13 mouse cellular contexts compared by ENCODE assay signal in genomic region chr2:4409810-4410433, GRCm38 (mm10).
DNase-seq lines count a peak whose midpoint lies in the region; ATAC-seq and TF ChIP-seq lines count a peak whose summit lies in the region.
"Had no signal": no experiment of that assay in that cellular context is flagged by ENCODE, and none has a peak within 500 bp of the region (broad histone marks: within the 10 kb centered on the region; RNA-seq: fewer than 3 reads in every experiment).

No protein-coding gene starts in this region.

- peak overlapping the region; percentile 48 for H3K27ac ChIP-seq in heart, adult 2 months
- H3K27ac ChIP-seq in kidney, embryonic 16.5 days (ENCODE audit: low read length), result peak overlapping the region; percentile 49; the same call in 1 of the 2 replicates
- peak overlapping the region; percentile 27; the same call in 1 of the 2 replicates for H3K27ac ChIP-seq in stomach, embryonic 14.5 days (ENCODE audit: low read length)
- no peak overlapping the region for H3K27ac ChIP-seq in stomach, postnatal 0 days (replicated peaks)
- H3K27ac ChIP-seq: forebrain, embryonic 13.5 days; liver, embryonic 12.5 days had no signal

- no peak overlapping the region for H3K4me2 ChIP-seq in kidney, embryonic 16.5 days (replicated peaks; ENCODE audit: low read depth, low read length)
- H3K4me2 ChIP-seq in stomach, embryonic 14.5 days (replicated peaks; ENCODE audit: low read depth, low read length), result no peak overlapping the region
- no peak overlapping the region for H3K4me2 ChIP-seq in stomach, postnatal 0 days (replicated peaks; ENCODE audit: low read depth)
- H3K4me2 ChIP-seq: forebrain, embryonic 13.5 days; liver, embryonic 12.5 days had no signal

- ATAC-seq in kidney, embryonic 16.5 days (ENCODE audit: low FRiP score, low TSS enrichment), result no peak
- ATAC-seq in stomach, embryonic 14.5 days (ENCODE audit: insufficient number of reproducible peaks, insufficient read depth, low FRiP score, low read depth), result no peak
- ATAC-seq in stomach, postnatal 0 days (ENCODE audit: low FRiP score, low TSS enrichment), result no peak
- ATAC-seq in inflammation-experienced regulatory T-cells, adult 6 months, result no peak
- ATAC-seq: forebrain, embryonic 13.5 days; liver, embryonic 12.5 days had no signal

- H3K36me3 ChIP-seq in heart, adult 2 months (ENCODE audit: control insufficient read depth, insufficient read depth, low read length), result peaks cover 2% of the 10 kb centered on the region
- H3K36me3 ChIP-seq in kidney, embryonic 16.5 days (ENCODE audit: insufficient read depth, low read length), result no peaks in the 10 kb centered on the region
- no peaks in the 10 kb centered on the region for H3K36me3 ChIP-seq in stomach, embryonic 14.5 days (ENCODE audit: control insufficient read depth, insufficient read depth, low read length)
- H3K36me3 ChIP-seq in stomach, postnatal 0 days (ENCODE audit: control insufficient read depth, insufficient read depth, low read length), result no peaks in the 10 kb centered on the region
- H3K36me3 ChIP-seq: liver, embryonic 12.5 days had no signal

- TF ChIP-seq POLR2A in heart, adult 2 months (IDR thresholded peaks at IDR 0.05; ENCODE audit: insufficient read depth, low read depth, low read length), result no peak

- H3K79me2 ChIP-seq in heart, adult 2 months (replicated peaks; ENCODE audit: control insufficient read depth, insufficient read depth, low read length), result peaks cover 1% of the 10 kb centered on the region; the same call in 1 of the 2 replicates

- peak; percentile 17; the same call in 1 of the 2 replicates for TF ChIP-seq CTCF in heart, adult 2 months (IDR thresholded peaks at IDR 0.05)
- no peak for TF ChIP-seq CTCF in stomach, postnatal 0 days (IDR thresholded peaks at IDR 0.05; ENCODE audit: low read depth)

- H3K4me3 ChIP-seq in heart, adult 2 months, result no peak overlapping the region
- no peak overlapping the region for H3K4me3 ChIP-seq in kidney, embryonic 16.5 days (ENCODE audit: low read length)
- no peak overlapping the region for H3K4me3 ChIP-seq in stomach, embryonic 14.5 days (ENCODE audit: low read depth, low read length)
- no peak overlapping the region for H3K4me3 ChIP-seq in stomach, postnatal 0 days (ENCODE audit: low read depth, low read length)
- H3K4me3 ChIP-seq: forebrain, embryonic 13.5 days; liver, embryonic 12.5 days had no signal

- no peak for TF ChIP-seq EP300 in heart, adult 2 months (IDR thresholded peaks at IDR 0.05; ENCODE audit: insufficient read depth, low read depth, low read length)
- TF ChIP-seq EP300 in stomach, postnatal 0 days (optimal IDR thresholded peaks at IDR 0.05), result no peak

- 51% methylated on average over 8 of the region's 8 CpGs for WGBS in heart, adult 2 months
- WGBS in kidney, embryonic 16.5 days, result 66% methylated on average over 8 of the region's 8 CpGs
- 68% methylated on average over 8 of the region's 8 CpGs for WGBS in stomach, embryonic 14.5 days
- WGBS in stomach, postnatal 0 days, result 59% methylated on average over 8 of the region's 8 CpGs

- no peaks in the 10 kb centered on the region for H3K27me3 ChIP-seq in heart, adult 2 months (ENCODE audit: control insufficient read depth, insufficient read depth, low read length)
- H3K27me3 ChIP-seq in kidney, embryonic 16.5 days (ENCODE audit: insufficient read depth, low read length), result no peaks in the 10 kb centered on the region
- no peaks in the 10 kb centered on the region for H3K27me3 ChIP-seq in stomach, embryonic 14.5 days (ENCODE audit: control insufficient read depth, insufficient read depth, low read length)
- no peaks in the 10 kb centered on the region for H3K27me3 ChIP-seq in stomach, postnatal 0 days (ENCODE audit: control insufficient read depth, insufficient read depth, low read length)
- H3K27me3 ChIP-seq: forebrain, embryonic 13.5 days had no signal

- no peak for DNase-seq in heart, adult 2 months
- DNase-seq in heart, postnatal 4 days, result no peak
- DNase-seq in kidney, postnatal 25 days, result no peak
- no peak for DNase-seq in stomach, postnatal 0 days (ENCODE audit: low spot score)
- no peak for DNase-seq in left cerebral cortex, postnatal 36 days (ENCODE audit: low spot score in 2 of 2)
- DNase-seq: cerebellum, adult 11 months; kidney, postnatal 10 days; thymus, adult 2 months had no signal

- intact Hi-C loops in heart, adult 2 months (cut with DNase I), result no loop called here
- intact Hi-C loops in left cerebral cortex, postnatal 36 days (cut with DNase I), result loop anchor here (10.0 kb wide), 1 partner anchor 105 kb away; no protein-coding TSS in a partner anchor

- no peaks in the 10 kb centered on the region for H3K9me3 ChIP-seq in kidney, embryonic 16.5 days (ENCODE audit: low read length)
- H3K9me3 ChIP-seq in stomach, embryonic 14.5 days (ENCODE audit: control insufficient read depth, low read depth, low read length), result no peaks in the 10 kb centered on the region
- H3K9me3 ChIP-seq in stomach, postnatal 0 days (ENCODE audit: control insufficient read depth, low read length), result no peaks in the 10 kb centered on the region
- H3K9me3 ChIP-seq: forebrain, embryonic 13.5 days; liver, embryonic 12.5 days had no signal

- H3K4me1 ChIP-seq in heart, adult 2 months (ENCODE audit: control insufficient read depth, insufficient read depth, low read length), result peaks cover 6% of the 10 kb centered on the region; the same call in 1 of the 2 replicates
- peaks cover 5% of the 10 kb centered on the region for H3K4me1 ChIP-seq in kidney, embryonic 16.5 days (ENCODE audit: insufficient read depth, low read length)
- H3K4me1 ChIP-seq in stomach, embryonic 14.5 days (ENCODE audit: control insufficient read depth, insufficient read depth, low read length), result peaks cover 14% of the 10 kb centered on the region; the same call in 1 of the 2 replicates
- H3K4me1 ChIP-seq in stomach, postnatal 0 days (replicated peaks; ENCODE audit: control insufficient read depth, insufficient read depth), result no peaks in the 10 kb centered on the region
- H3K4me1 ChIP-seq: liver, embryonic 12.5 days had no signal

- no peak overlapping the region for H3K9ac ChIP-seq in heart, adult 2 months (ENCODE audit: low read depth, low read length)
- H3K9ac ChIP-seq in kidney, embryonic 16.5 days (replicated peaks; ENCODE audit: low read length), result no peak overlapping the region
- H3K9ac ChIP-seq in stomach, embryonic 14.5 days (replicated peaks; ENCODE audit: low read depth, low read length), result no peak overlapping the region
- no peak overlapping the region for H3K9ac ChIP-seq in stomach, postnatal 0 days (ENCODE audit: low read length)
- H3K9ac ChIP-seq: forebrain, embryonic 13.5 days; liver, embryonic 12.5 days had no signal
